Mouse (Mus musculus) forebrain, embryonic 11.5 days (tissue): ENCODE results near the gene Cryga. TPM values are rescaled to one million over a fixed set of nuclear protein-coding genes. Genes with fewer than 3 reads are reported as not detected.

Source experiments
- polyA plus RNA-seq: library from polyadenylated mRNA; unstranded; fragments of >200 nt; fragmentation: Nextera tagmentation; extraction: Ambion mirVana; gene quantifications from 2 replicates; pipeline ENCODE4 v1.2.1, GENCODE M21; 2014

Gene Cryga
- polyA plus RNA-seq, 1 experiment from 2014 or later: not detected

Other genes with a start within 250 kb of the Cryga start
- 6.5 and 7.2 TPM in 2 replicates for gene Plekhm3, start 146.5 kb downstream of the Cryga start, polyA plus RNA-seq
- 0.24 TPM in 1 of 2 replicates, not detected in the other for gene Akr1cl, start 70.6 kb downstream of the Cryga start, polyA plus RNA-seq
- gene Cryge, start 52.2 kb downstream of the Cryga start, polyA plus RNA-seq: 0.29 TPM in 1 of 2 replicates, not detected in the other
- not detected in 2 replicates for gene Crygd, start 39.9 kb downstream of the Cryga start, polyA plus RNA-seq
- gene Crygc, start 29.7 kb downstream of the Cryga start, polyA plus RNA-seq: 0.61 TPM in 1 of 2 replicates, not detected in the other
- gene Crygb, start 21.1 kb downstream of the Cryga start, polyA plus RNA-seq: not detected in 2 replicates
- not detected in 2 replicates for gene Gm28845, start 16.2 kb upstream of the Cryga start, polyA plus RNA-seq
- gene D630023F18Rik, start 19.8 kb upstream of the Cryga start, polyA plus RNA-seq: 0.16 and 0.21 TPM in 2 replicates
- gene Idh1, start 83.1 kb upstream of the Cryga start, polyA plus RNA-seq: 306 and 321 TPM in 2 replicates
- 20.4 and 24.2 TPM in 2 replicates for gene Pikfyve, start 83.3 kb upstream of the Cryga start, polyA plus RNA-seq
- gene Pth2r, start 178.7 kb upstream of the Cryga start, polyA plus RNA-seq: 0.28 TPM in 1 of 2 replicates, not detected in the other